Mouse (Mus musculus) retina, embryonic 14.5 days (tissue): ENCODE data around the gene Hamp.

Experiments
- DNase-seq: peaks from one replicate; pipeline ENCODE4 v3.0.0-alpha.2; 2015; ENCODE audit warnings: low spot score

Gene Hamp

DNA sequence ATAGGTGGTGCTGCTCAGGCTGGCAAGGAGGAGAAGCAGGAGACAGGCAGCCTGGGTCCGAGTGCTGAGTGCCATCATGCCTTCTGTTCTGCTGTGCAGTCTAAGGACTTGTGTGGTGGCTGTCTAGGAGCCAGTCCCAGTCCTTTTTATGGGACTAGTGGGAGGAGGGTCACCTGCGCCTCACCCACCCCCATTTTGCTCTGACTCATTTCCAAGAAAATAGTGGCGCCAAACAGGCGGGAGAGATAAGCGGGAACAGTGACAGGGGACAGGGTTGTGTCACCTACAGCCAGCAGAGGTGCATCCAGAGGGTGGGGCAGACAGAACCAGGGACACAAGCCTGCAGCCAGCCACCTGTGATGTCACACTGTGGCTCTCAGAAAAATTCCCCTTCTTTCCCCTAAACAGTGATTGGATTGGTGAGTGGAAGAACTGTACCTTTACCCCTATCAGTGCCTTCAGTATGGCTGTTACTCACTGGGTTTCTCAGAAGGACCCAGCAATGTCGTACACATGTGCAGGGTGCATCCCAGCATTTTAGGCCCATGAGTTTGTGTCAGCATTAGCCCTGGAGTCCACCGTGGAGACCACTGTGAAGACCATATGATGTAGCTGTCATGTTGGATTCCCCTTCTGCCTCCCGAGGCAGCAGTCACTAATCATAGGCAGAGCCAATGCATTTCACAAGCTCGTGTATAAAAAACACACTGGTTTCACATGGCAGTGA is at the start of gene Hamp:
Gene Hamp, minus strand, starts transcription at position 124 of the 727 bp plus-strand sequence.
- peak; percentile 1 for DNase-seq

DNA sequence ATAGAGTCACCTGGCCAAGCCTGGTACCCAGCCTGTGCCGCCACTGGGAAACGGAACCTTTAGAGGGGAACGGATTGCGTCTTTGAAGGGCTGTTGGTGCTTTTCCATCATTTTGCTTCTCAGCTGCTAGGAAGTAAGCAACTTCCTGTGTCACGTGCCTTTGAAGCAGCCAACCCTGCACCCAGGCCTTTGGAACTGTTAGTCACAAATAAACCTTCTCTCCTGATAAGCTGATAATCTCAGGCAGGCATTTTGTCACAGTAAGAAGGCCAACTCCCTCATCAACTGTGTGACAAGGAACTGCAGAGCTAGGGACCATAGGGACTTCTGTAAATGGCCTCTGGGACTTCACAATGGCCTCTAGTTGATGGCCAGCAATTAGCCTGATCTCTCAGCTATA is 48.3 kb upstream of the Hamp start:
- no peak for DNase-seq

DNA sequence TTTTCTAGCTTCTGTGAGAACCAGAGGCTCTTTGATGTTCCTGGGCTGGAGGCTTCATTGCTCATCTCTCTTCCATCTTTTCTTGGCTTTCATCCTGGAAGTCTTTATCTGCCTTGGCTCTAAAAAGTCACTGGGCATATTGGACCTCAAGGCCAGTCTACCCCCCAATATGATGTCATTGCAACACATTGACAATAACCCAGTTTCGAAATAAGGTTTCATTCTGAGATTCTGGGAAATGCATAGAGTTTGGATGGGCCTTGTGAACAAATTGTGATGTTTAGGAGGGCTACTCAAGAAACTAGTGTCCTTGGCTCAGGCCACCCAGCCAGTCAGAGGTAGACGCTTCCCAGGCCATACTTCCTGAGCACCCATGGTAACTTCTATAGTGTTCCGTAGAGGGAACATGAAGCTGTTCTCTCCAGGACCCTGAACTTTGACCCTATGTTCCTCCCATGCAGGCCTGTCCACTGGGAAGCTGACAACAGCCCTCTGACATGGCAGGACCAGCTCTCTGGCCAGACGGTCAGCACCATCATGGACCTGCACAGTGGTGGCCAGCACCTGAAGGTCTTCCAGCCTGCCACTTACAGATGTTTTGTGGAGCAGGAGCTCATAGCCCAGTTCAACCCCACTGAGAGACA is 44.8 kb upstream of the Hamp start:
- no peak for DNase-seq

DNA sequence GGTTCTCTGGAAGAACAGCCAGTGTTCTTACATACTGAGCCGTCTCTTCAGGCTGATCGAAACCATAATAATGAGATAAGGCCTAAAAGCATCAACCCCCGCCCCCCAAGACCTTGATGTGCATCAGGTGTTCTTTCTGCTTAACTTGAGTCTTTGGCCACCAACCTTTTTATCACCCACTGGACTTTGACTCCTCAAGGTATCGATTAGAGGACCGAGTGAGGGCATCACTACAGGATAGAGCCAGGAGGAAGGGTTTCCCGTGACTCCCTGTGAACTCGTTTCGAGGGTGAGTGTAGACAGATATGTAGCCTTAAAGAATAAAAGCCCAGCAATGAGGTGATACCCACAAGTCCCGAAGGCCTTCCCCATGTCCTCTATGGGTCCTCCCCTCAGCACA is 41.5 kb upstream of the Hamp start:
- DNase-seq: no peak

- no peak for DNase-seq
Observed at GRCm38 (mm10) chr7:30981703-30982102, 37.9 kb upstream of the Hamp start.

- DNase-seq: peak; percentile 93
Observed at GRCm38 (mm10) chr7:30973501-30974289, 29.9 kb upstream of the Hamp start, which contains the start of gene Fam187b. Gene Fam187b, plus strand, starts transcription at chr7:30973790.

DNA sequence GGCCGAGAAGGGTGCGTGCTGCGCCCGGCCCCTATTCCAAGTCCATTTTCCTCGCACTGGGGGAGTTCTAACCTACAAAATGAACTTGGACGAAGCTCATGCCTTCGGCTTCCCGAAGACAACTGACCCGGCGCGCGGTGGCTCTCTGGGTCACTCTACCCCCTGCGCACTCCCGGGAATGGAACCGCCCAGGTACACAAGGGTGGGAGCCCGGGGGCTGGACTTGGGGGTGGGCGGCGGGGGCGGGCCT is 29.3 kb upstream of the Hamp start, which contains the start of gene Lsr:
Gene Lsr, minus strand, starts transcription at position 214 of the 250 bp plus-strand sequence.
- DNase-seq: peak; percentile 17

DNA sequence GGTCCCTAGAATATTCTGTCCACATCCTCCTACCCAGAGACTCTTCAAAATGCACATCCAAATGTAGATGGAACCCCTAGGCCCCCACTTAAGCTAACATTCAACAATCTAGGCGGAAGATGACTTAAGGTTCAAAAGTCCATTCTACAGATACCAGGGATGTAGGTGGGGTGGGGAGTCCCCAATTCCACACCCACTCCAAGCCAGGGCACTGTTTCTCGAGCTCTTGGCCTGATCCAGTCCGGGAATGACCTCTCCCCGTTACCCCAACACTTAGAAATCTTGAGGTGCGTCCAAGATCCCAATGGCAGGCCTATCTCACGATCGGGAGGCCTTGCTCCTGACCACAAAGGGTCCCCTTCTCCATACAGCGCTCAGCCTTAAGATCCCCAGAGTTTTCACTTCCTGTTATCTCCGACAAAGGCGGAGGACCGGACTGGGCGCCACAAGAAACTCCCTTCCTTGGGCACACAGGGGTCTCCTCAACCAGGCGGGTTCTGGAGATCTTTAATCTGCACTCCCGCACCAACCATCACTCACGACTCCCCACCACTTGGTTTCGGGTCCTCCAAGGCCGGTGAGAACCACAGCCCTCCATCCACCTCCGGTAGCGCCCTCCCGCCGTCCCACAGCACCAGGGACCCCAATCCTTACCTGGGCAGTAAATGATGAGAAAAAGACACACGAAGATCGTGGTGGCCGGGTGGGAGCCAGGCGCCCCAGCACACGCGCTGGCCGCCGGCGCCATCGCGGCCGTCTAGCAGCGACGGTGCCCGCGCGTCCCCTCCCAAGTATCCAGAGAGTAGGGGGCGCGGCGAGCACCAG is 28.8 kb upstream of the Hamp start:
- no peak for DNase-seq

DNA sequence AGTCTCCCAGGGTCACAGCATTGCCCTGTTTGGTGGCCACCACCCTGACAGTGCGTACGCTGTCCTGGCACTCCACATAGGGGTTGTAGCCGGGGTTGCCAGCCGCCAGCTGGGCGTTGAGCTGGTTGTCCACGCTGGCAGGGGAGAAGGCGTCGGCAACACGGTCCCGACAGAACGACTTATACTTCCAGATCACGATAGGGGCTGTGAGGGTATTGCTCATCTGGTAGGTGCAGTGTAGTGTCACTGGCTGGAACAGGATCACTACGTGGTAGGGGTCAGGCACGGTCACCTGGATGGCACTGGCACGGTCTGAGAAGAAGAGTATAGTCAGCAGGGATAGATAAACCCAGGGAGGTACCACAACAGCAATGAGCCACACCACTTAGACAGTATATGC is 28.1 kb upstream of the Hamp start:
- no peak for DNase-seq

DNA sequence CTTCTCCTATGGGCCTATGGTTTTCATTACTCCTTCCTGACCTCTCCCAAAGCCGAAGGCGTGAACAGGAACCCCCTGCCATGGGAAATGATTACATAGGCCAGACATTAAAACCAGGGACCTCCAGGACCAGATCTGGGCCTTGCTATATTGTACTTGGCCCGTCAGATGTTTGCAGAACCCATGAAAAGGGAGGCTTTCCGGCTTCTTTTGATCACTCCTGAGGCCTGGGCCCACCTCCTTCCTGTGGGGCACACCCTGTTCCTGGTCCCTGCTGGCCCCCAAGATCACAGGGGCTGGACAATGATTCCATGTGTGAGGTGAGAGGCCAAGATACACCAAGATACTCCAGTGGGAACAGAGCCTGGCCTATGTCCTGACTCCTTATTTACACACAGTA is 25.3 kb upstream of the Hamp start:
- no peak for DNase-seq

DNA sequence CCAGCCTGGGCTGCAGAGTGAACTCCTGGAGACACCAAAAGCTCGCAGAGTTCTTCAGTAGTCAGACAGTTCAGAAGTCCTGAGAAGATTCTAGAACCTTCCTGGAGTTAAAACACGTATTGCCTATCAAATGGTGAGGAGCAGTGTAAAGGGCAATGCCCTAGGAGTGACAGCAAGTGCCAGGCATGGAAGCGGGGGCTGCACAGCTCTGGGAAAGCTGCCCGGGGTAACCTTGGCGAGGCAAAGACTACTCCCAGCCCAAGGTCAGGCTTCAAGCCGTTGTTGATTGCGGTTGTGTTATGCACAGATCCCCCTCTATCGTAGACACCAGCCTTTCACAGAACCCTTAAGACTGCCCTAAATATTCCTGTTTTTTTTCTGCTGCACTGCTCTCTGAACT is 24.8 kb upstream of the Hamp start:
- DNase-seq: no peak

DNA sequence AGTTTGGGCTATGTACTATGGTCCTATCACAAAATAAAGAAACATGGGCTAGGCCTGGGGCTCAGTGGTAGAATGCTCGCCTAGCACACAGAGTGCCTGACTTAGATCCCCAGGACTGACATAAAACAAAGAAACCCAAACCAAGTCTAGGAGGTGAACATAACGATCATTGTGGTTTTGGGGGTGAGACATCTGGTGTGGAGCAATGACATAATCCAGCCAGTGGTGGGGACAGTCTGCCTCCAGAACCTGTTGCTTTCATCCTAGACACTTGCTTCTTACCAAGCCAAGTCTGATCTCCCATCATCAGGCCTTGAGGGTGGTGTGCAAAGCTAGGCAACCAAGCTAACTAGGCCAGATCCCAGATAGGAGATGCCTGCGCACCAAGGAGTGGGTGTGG is 22.8 kb upstream of the Hamp start:
- DNase-seq: no peak

GRCm38 (mm10) chr7:30965677-30966076 is 21.8 kb upstream of the Hamp start:
- no peak for DNase-seq

DNA sequence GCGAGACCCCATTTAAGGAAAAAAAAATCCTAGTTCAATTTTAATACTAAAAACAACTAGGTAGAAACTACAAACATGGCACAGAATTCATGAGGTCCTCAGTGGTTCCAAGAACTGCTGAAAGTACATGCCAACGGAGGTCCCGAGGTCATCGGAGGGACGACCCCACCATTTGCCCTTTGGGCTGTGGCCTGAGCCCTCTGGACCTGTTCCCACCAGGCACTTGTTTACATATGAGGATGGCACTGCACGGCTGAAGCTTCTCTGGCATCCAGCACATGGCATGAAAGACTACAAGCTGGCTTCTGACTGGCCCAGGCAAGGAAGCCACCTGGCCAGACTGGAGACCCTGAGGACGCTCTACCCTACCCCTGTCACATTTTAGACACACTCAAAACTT is 20.5 kb upstream of the Hamp start:
- no peak for DNase-seq

GRCm38 (mm10) chr7:30962862-30963261 is 19.0 kb upstream of the Hamp start:
- no peak for DNase-seq

- no peak for DNase-seq
Observed at GRCm38 (mm10) chr7:30959786-30960349, 16.0 kb upstream of the Hamp start.

DNA sequence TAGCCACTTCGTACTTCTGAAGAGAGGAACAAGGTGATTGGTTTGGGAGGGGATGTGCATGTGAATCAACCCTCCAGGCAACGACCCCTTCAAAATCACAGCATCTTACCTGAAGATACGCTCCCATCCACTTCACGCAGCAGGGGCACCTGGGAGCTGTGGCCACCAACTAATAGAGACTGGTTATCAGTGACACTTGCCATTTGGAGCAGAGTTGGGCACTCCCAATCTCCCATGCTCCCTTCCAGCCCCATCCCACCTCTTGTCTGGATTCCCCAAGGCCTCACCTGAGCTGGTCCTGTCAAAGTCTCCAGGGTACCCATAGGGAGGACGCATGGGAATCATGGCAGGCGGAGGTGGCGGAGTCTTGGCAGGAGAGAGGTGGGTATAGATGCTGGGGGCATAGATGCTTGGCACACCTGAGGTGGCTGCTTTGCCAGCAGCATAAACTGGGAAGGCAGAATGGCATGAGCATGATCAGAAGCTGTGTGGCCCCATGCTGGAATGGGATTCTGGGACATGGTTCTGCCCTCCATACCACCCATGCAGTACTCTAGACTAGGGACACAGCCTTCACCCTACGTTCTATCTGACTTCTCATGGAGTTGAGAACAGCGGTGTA is 15.1 kb upstream of the Hamp start:
- no peak for DNase-seq

DNA sequence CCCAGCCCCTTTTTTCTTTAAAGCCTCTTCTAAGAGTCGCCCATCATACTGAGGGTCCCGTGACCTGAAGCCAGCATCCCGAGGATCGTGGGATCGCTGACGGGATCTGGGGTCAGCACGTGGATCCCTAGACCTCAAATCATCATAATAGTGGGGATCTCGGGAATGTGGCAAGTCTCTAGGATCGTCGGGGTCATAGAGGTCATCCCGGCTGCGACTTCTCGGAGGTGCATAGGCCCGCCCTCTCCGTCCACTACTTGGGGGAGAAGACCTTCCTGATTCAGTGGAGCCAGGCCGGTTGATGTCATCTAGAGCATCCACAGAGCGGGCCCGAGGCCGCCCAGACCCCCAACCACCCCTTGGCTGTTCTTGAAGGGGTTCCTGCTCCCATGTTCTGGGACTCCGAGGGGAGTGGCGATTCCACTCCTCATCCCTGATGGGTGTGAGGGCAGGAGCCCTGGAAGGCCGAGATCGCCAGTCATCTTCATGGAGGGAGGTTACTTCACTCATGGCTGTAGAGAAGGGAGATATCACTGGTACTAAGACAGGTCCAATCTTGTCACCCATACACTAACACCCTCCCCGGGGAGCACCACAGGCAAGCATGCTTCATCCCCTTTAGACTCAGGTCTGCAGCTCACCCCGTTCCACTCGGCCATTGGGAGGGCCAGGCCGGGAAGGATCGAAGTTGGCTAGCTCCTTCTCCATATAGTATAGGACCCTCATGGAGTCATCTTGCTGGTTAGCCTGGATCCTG is 14.5 kb upstream of the Hamp start:
- no peak for DNase-seq

DNA sequence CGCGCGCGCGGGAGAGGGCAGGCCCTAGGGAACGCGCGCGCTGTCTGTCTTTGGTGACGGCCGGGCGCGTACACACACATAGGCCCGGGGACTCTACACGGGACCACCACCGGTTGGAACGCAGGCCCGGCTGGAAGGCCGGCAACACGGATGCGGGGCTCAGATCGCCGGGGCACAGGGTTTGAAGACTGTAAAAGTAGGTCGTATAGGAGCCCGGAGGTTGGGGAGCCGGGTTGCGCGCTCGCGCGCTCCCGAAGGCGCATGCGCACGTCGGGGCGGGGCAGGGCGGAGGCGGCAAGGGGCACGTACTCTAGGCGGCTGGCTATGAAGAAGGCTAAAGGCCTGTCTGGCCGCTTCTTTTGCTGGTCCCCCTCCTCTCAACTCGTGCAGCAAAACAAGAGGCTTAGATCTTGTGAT is 13.5 kb upstream of the Hamp start:
- DNase-seq: peak; percentile 86

GRCm38 (mm10) chr7:30956756-30957366 is 13.0 kb upstream of the Hamp start, which contains the start of gene Usf2:
Gene Usf2, minus strand, starts transcription at chr7:30956803.
- peak; percentile 74 for DNase-seq
